ENCODE assay signal across 8 mouse cellular contexts in the genomic region with DNA sequence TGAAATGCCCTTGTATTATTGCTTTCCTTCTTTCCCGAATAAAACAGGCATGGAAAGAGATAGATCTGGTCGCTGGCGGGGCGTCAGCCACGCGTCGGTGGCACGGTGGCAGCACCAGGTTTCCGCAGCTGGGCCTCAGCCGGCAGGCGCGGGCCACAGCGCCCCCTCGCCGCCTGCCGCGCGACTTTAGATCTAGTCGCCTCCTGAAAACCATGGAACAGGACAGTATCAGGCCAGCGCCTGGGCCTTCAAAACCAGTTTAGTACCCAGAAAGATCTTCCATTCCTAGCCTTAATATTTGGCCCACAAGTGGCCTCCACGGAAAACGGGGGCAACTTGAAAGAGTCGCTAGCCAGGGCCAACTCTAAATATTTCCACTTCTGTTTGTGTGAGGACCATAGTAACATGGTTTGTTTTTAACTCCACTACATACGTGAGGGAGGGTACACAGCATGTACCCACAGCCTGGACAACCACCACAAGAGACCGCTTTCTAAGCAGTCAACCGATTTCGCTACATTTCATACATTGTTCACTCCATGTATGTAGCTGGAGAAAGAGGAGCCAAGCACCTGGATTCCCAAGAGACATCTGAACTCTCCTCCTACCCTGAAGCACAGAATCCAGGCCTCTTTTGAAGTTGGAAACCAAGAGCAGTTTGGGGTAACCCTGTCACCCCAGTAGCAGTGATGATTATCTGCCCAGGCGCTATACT. TPM values are rescaled to one million over a fixed set of nuclear protein-coding genes. Genes with fewer than 3 reads are reported as not detected.
DNase-seq lines count a peak whose midpoint lies in the region; ATAC-seq and TF ChIP-seq lines count a peak whose summit lies in the region.

No protein-coding gene starts in this region.

- WGBS in intestine, postnatal 0 days: 20% methylated on average over 28 of the region's 28 CpGs
- 3% methylated on average over 28 of the region's 28 CpGs for WGBS in forebrain, embryonic 16.5 days

- H3K4me3 ChIP-seq in intestine, postnatal 0 days (ENCODE audit: low read depth, low read length): peak overlapping the region; percentile 37
- no peak overlapping the region for H3K4me3 ChIP-seq in forebrain, embryonic 16.5 days (replicated peaks; ENCODE audit: low read length)

- peak overlapping the region; percentile 65 for H3K4me2 ChIP-seq in intestine, postnatal 0 days (replicated peaks; ENCODE audit: low read depth)
- H3K4me2 ChIP-seq in forebrain, embryonic 16.5 days (ENCODE audit: low read length): no peak overlapping the region

- H3K4me1 ChIP-seq in intestine, postnatal 0 days (replicated peaks; ENCODE audit: control insufficient read depth, insufficient read depth, low read length): no peaks in the 10 kb centered on the region; the same call in 1 of the 2 replicates
- peaks cover 20% of the 10 kb centered on the region for H3K4me1 ChIP-seq in forebrain, embryonic 16.5 days (replicated peaks; ENCODE audit: control insufficient read depth, insufficient read depth, low read length)

- peak; percentile 62 to 66 for DNase-seq in cerebellum, postnatal 10 days
- peak; percentile 62 for DNase-seq in embryo, embryonic 9.5 days (ENCODE audit: extremely low spot score)
- peak; percentile 47 for DNase-seq in mesoderm, embryonic 11.5 days (ENCODE audit: low read depth, low spot score)
- DNase-seq in B cell, adult 2 months: no peak
- no peak for DNase-seq in ovary, postnatal 10 days (ENCODE audit: low spot score)

- H3K27ac ChIP-seq in intestine, postnatal 0 days (ENCODE audit: low read depth, low read length): no peak overlapping the region
- no peak overlapping the region for H3K27ac ChIP-seq in forebrain, embryonic 16.5 days (ENCODE audit: low read length)

- no peak for ATAC-seq in cerebellum, adult (ENCODE audit: insufficient number of reproducible peaks, low FRiP score, low TSS enrichment)
- no peak; the same call in 1 of the 2 replicates for ATAC-seq in intestine, postnatal 0 days
- no peak for ATAC-seq in forebrain, embryonic 16.5 days

- no peaks in the 10 kb centered on the region for H3K36me3 ChIP-seq in intestine, postnatal 0 days (ENCODE audit: control insufficient read depth, insufficient read depth)
- no peaks in the 10 kb centered on the region for H3K36me3 ChIP-seq in forebrain, embryonic 16.5 days (ENCODE audit: control insufficient read depth, insufficient read depth)

- peaks cover 97% of the 10 kb centered on the region for H3K27me3 ChIP-seq in intestine, postnatal 0 days (replicated peaks; ENCODE audit: control insufficient read depth, insufficient read depth, low read length)
- peaks cover 83% of the 10 kb centered on the region for H3K27me3 ChIP-seq in forebrain, embryonic 16.5 days (replicated peaks; ENCODE audit: control insufficient read depth, insufficient read depth, low read length)

- TF ChIP-seq CTCF in intestine, postnatal 0 days (IDR thresholded peaks at IDR 0.05; ENCODE audit: low read depth): peak; percentile 53

- H3K9ac ChIP-seq in intestine, postnatal 0 days (ENCODE audit: low read depth, low read length): no peak overlapping the region
- no peak overlapping the region for H3K9ac ChIP-seq in forebrain, embryonic 16.5 days (replicated peaks; ENCODE audit: low read depth, low read length)

- H3K9me3 ChIP-seq in intestine, postnatal 0 days (ENCODE audit: control insufficient read depth): no peaks in the 10 kb centered on the region
- H3K9me3 ChIP-seq in forebrain, embryonic 16.5 days (ENCODE audit: control insufficient read depth, low read length): peaks cover 2% of the 10 kb centered on the region; the same call in 1 of the 2 replicates

RNA-seq across cellular contexts. Expression of a gene that starts 3.2 kb away (rescaled TPM):
- polyA plus RNA-seq in intestine, postnatal 0 days (2015; fragmentation: Nextera tagmentation; extraction: Ambion mirVana): 0.14 TPM in 1 of 2 replicates, not detected in the other
- 0.30 and 1.7 TPM in 2 replicates for polyA plus RNA-seq in forebrain, embryonic 16.5 days (2015; fragmentation: Nextera tagmentation; extraction: Ambion mirVana)

Comparison
In these comparisons a context has a peak if more than half of its experiments do, and no peak if none do; other contexts are left out.
1. DNase-seq: peak in cerebellum, postnatal 10 days (2 of 2), embryo, embryonic 9.5 days (single experiment) and mesoderm, embryonic 11.5 days (single experiment); none in B cell, adult 2 months (0 of 2) and ovary, postnatal 10 days (single experiment).